Mouse (Mus musculus): Measurements from ENCODE around the gene Mast4.

The Mast4 gene

DNA sequence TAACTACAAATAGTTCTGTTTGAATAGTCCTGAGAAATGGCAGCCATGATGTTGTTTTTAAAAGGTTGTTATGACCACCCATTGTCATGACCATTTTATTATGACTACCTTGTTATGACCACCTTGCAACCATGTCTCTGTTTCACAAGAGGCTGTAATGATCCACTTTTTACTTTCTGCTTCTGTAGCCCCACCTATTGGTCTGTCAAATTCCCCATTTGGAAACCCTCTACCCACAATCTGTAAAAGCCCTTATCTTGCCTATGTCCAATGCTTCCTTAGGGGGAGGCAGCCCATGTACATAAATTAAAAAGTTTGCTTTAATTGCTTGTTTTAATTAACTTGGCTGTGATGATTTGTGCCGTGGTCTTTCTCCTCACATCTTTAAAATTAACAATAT lies 419.0 kb downstream of the Mast4 start:
- DNase-seq (ENCODE audit: low spot score), result no peak

GRCm38 (mm10) chr13:102914800-102915199 lies 419.5 kb downstream of the Mast4 start:
- DNase-seq (ENCODE audit: low spot score), result no peak

DNA sequence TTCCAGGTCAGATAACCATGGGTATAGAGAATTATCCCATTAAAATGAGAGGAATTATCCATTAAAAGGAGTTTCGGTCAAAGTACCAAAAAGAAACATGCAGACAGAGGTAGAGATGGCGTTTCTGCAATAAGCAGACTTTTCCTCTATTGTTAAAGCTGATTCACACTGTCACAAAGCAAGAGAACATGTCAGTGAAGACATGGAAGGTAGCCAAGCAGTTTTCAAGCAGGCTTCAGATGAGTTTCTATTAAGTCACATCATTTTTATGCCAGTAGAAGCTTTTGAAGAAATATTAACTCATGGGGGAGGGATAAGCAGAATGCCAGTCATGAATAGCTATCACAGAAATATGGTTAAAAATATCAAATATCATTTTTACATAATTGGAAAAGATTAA lies 420.4 kb downstream of the Mast4 start:
- DNase-seq (ENCODE audit: low spot score), result no peak

- no peak for DNase-seq (ENCODE audit: low spot score)
These were observed 421.4 kb downstream of the Mast4 start for GRCm38 (mm10) chr13:102912867-102913266.

- no peak for DNase-seq (ENCODE audit: low spot score)
These were observed 424.5 kb downstream of the Mast4 start for GRCm38 (mm10) chr13:102909654-102910418.

- DNase-seq (ENCODE audit: low spot score), result no peak
These were observed 427.7 kb downstream of the Mast4 start for GRCm38 (mm10) chr13:102906661-102907009.

GRCm38 (mm10) chr13:102906004-102906660 lies 428.2 kb downstream of the Mast4 start:
- DNase-seq (ENCODE audit: low spot score), result peak; percentile 77

DNA sequence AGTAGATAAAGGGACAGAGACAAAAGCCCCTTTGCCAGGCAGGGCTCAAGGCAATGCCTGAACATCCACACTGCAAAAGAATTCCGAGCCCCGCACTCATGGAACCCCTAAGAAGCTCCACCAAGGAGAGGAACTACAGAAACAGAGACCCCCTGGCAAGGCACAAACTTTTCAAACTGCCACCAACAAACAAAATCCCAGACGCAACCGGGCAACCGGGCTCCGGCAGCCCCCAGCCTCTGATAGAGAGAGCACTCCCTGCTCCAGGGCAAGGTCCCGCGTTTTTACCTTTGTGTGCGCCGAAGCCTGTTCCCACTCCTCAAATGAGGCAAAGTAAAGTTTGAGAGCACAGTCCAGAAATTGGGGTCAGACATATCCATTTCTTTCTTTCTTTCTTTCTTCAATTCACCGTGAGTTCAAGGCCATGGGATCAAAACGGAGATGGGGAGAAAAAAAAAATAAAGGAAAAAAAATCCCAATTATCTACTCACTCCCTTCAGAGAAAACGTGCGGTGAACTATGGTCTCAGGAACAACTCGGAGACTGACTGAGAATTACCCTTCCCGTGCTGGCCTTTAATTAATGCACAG lies 428.8 kb downstream of the Mast4 start:
- no peak for DNase-seq (ENCODE audit: low spot score)

DNA sequence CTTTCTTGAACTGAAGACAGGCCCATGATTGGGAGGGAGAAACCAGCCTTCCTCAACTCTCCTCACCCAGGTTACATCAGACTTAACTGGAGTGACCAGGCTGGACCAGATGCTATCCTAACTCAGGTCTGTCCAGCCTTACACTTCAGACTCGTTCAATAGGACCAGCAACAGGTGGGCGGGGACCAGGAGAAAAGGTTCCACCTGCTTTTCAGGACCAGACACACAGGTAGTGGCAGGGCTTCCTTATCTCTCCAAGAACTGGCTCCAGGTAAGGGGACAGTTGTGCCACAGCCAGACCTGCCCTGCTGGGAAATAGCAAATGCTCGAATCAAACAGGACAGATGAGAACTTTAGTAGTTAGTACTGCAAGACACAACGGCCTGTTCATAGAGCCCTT lies 430.6 kb downstream of the Mast4 start:
- peak; percentile 52 for DNase-seq (ENCODE audit: low spot score)

- DNase-seq (ENCODE audit: low spot score), result no peak
These were observed 432.2 kb downstream of the Mast4 start for GRCm38 (mm10) chr13:102902123-102902522.

DNA sequence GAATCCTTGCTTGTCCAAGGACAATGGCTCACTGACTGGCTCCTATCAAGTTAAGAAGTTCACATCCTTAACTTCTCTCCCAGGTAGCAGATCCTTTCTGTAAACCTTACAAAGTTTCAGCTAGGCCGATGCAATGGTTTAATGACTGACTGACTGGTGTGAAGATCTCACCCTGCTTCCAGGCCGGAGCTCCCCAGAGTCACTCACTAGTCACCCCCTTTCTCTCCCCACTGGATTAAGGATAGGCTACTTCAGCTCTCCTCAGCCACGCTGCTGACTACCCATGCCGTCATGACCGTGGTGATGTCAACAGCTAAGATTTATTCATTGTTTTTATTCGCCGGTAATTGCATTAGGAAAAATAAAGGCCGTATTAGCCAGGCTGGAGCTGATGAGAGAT lies 433.8 kb downstream of the Mast4 start:
- no peak for DNase-seq (ENCODE audit: low spot score)

DNA sequence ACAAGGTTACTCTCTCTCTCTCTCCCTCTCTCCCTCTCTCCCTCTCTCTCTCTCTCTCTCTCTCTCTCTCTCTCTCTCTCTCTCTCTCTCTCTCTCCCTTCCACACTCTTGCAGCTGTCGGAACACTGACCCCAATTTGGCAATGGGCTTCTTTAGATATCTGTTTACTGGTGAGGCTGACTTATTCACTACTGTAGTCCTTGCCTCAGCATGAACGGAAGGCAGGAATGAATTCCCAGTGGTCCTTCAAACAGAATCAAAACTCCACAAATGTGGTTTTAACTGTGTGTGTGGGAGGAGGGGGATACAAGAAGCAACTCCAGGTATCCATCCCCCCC lies 434.2 kb downstream of the Mast4 start:
- DNase-seq (ENCODE audit: low spot score), result no peak

- no peak for DNase-seq (ENCODE audit: low spot score)
These were observed 434.8 kb downstream of the Mast4 start for GRCm38 (mm10) chr13:102899253-102900082.

- DNase-seq (ENCODE audit: low spot score), result peak; percentile 73
These were observed 435.7 kb downstream of the Mast4 start for GRCm38 (mm10) chr13:102898374-102899131.

DNA sequence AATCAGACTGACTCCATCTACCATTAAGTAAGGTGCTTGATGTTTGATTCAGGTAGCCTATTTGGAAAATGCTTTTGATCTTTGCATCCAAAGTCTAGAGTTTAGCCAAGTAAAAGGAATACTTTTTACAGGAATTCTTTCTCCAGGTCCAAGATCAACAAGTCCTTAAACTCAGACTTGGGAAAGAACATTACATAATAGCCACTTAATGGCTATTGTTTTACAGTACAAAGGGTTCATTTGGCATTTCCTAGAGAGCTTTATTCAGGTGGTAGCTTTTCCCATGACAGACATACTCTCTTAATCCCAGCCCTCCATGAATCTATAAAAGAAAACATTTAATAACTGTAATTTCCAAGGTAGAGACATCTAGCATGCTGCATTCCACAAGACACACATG lies 438.0 kb downstream of the Mast4 start:
- DNase-seq (ENCODE audit: low spot score), result no peak

DNA sequence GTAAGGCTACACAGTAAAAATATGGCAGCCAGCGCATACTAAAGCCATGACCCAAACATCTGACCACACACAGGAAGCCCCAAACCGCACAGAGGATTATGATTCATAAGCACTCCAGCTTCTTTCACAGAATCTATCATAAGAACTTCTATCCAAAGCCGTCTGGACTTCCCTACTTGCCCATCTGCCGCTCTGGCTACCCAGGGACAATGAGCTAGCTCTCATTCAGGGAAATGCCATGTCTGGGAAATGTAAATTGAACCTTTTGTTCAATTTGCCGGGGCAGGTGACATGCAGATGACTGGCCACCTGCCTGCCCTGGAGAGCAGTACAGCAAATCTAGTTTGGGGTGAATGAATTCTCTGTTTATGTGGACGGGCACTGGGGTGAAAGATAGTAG lies 438.4 kb downstream of the Mast4 start:
- no peak for DNase-seq (ENCODE audit: low spot score)

GRCm38 (mm10) chr13:102894287-102895234 lies 439.7 kb downstream of the Mast4 start:
- peak; percentile 27 for DNase-seq (ENCODE audit: low spot score)

DNA sequence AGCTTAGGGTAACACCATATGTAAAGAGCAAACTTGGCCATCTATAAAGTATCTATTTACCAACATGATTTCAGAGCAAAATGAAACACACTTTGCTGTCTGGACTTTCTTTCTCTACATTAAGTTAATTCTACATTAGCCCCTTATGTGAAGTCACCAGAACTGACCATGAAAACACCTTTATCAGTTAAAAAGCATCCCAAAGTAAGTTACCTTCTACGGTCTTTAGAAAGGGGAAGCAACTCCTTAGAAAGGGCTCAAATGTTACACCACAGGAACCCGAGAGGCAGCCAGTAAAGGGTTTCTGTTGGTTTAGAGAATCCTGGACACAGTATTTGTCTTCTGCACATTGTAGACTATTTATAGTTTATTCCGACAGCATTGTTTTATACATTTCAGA lies 441.5 kb downstream of the Mast4 start:
- no peak for DNase-seq (ENCODE audit: low spot score)

GRCm38 (mm10) chr13:102889989-102890388 lies 444.3 kb downstream of the Mast4 start:
- no peak for DNase-seq (ENCODE audit: low spot score)

DNA sequence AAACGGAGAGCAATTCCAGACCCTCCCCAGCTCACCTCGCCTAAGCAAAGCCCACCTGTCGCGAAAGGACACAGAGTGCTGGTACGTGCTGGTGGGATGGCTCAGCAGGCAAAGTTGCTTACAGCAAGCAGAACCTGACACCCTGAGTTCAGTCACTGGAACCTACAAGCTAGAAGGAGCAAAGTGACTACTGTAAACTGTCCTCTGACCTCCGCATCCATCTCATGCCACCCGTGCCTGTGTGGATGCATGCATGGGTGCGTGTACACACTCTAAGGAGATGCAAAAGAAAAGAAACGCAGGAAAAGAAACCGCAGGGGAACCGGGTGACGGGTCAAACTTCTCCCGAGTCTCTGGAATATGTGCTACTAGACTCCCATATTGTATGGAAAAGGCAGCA lies 444.8 kb downstream of the Mast4 start:
- no peak for DNase-seq (ENCODE audit: low spot score)
